Mouse (Mus musculus) mature B cell (primary cell): Measurements from ENCODE around the gene Gm3629.
"Not testable (repeated sequence)": the region's sequence is repeated elsewhere in the genome, so short reads cannot be mapped to it uniquely, and the experiment has no call there.

Source experiments
- in situ Hi-C: fragments of 300-500 bp; cut with MboI; formaldehyde crosslinking; loops from 2 replicates; pipeline ENCODE4 v1.14.3; 2019

The Gm3629 gene

GRCm38 (mm10) chr14:6590513-6590912 lies at the start of gene Gm3629:
Gm3629 (minus strand) TSS chr14:6590613.
- in situ Hi-C loops: not testable (repeated sequence)

DNA sequence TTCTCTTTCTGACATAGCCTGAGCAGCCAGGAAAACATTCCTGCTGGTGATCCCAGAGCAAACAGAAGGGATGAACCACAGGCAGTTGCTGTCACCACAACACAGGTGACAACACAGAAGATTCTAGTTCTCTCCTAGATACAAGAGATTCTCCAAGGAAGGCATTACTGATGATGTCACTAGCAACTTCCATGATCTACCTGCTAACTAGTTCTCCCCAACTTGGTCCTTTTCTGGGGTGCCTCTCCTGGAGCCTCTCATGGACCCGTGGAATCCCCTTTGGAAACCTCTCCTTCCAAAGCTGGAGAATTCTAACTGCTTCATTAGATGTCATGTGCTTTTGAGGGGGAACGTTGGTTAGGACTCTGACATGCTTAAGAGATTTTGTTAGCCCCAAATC lies 31.9 kb upstream of the Gm3629 start, which contains the start of gene Gm3460:
TSS of gene Gm3460 (minus strand) at position 101 of the 400 bp plus-strand sequence.
- in situ Hi-C loops: not testable (repeated sequence)

DNA sequence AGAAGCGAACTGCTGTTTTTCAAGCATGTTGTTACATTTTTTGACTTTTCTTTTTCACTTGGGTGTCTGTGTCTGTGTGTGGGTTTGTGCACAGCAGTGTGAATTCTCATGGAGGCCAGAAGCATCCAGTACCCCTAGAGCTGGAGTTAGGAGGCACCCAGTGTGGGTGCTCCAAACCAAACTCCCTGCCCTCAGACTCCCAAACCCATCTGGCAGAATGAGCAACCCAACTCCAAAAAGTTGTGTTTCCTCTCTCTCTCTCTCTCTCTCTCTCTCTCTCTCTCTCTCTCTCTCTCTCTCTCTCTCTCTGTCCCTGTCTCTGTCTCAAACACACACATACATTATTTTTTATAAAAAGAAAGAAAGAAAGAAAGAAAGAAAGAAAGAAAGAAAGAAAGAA lies 16.0 kb upstream of the Gm3629 start:
- in situ Hi-C loops: not testable (repeated sequence)

- in situ Hi-C loops: not testable (repeated sequence)
Observed at GRCm38 (mm10) chr14:6605004-6605403, 14.6 kb upstream of the Gm3629 start.

GRCm38 (mm10) chr14:6604551-6604950 lies 14.1 kb upstream of the Gm3629 start:
- in situ Hi-C loops: not testable (repeated sequence)

- in situ Hi-C loops: not testable (repeated sequence)
Observed at GRCm38 (mm10) chr14:6537190-6537589, 53.2 kb downstream of the Gm3629 start, which contains the start of gene Gm8356. Gm8356 (minus strand) TSS chr14:6537290.
